Mouse (Mus musculus) stomach, embryonic 16.5 days (tissue): ENCODE data around the gene Cep131. TPM values are rescaled to one million over a fixed set of nuclear protein-coding genes. Genes with fewer than 3 reads are reported as not detected.

Experiments used
- ATAC-seq: fragments of 200-750 bp; cut with Nextera tagmentation; 2 replicates; pipeline ENCODE4 v1.8.0; 2017; ENCODE audit warnings: moderate number of reproducible peaks, moderate TSS enrichment; ENCODE audit not compliant: insufficient read depth, low FRiP score
- H3K27ac ChIP-seq: fragments of 300-500 bp; sonication (generic); 2 replicates; pipeline ENCODE4 v1.5.1; 2014; ENCODE audit warnings: low read length
- H3K27me3 ChIP-seq: fragments of 300-500 bp; sonication (generic); 2 replicates; pipeline ENCODE4 v1.6.1; 2014; ENCODE audit warnings: low read length, control low read depth, mixed read lengths; ENCODE audit not compliant: control insufficient read depth, insufficient read depth
- H3K36me3 ChIP-seq: fragments of 300-500 bp; sonication (generic); 2 replicates; pipeline ENCODE4 v1.6.1; 2014; ENCODE audit warnings: low read length; ENCODE audit not compliant: control insufficient read depth, insufficient read depth
- H3K4me1 ChIP-seq: fragments of 300-500 bp; sonication (generic); 2 replicates; pipeline ENCODE4 v1.6.1; 2014; ENCODE audit warnings: low read length, control low read depth, mixed read lengths; ENCODE audit not compliant: control insufficient read depth, insufficient read depth
- H3K4me2 ChIP-seq: fragments of 300-500 bp; sonication (generic); 2 replicates; pipeline ENCODE4 v1.6.1; 2014; ENCODE audit warnings: low read depth, low read length, mixed read lengths
- H3K4me3 ChIP-seq: fragments of 300-500 bp; sonication (generic); replicated peaks from 2 replicates; pipeline ENCODE4 v1.5.1; 2014; ENCODE audit warnings: mild to moderate bottlenecking, low read length
- H3K9ac ChIP-seq: fragments of 300-500 bp; sonication (generic); 2 replicates; pipeline ENCODE4 v1.6.1; 2014; ENCODE audit warnings: low read length
- H3K9me3 ChIP-seq: fragments of 300-500 bp; sonication (generic); replicated peaks from 2 replicates; pipeline ENCODE4 v1.6.1; 2016; ENCODE audit warnings: low read length, control low read depth; ENCODE audit not compliant: control insufficient read depth
- WGBS: fragments of 180-500 bp; shearing (Covaris S2); extraction: QIAGEN DNeasy Blood & Tissue Kit; methylation state at CpG from one replicate; pipeline ENCODE4 v1.1.7; 2014; 5-methylcytosine and 5-hydroxymethylcytosine counted together
- polyA plus RNA-seq: library from polyadenylated mRNA; unstranded; fragments of >200 nt; fragmentation: Nextera tagmentation; extraction: Ambion mirVana; gene quantifications from 2 replicates; pipeline ENCODE4 v1.2.1, GENCODE M21; 2015

The Cep131 gene
- polyA plus RNA-seq, 1 experiment from 2014 or later = 11.8 TPM

GRCm38 (mm10) chr11:120039581-120039980 is 47.0 kb downstream of the Cep131 start:
- no peaks in the 10 kb centered on the region for H3K27me3 ChIP-seq
- peaks cover 17% of the 10 kb centered on the region; the same call in 1 of the 2 replicates for H3K4me1 ChIP-seq
- H3K36me3 ChIP-seq = no peaks in the 10 kb centered on the region
- no peak overlapping the region for H3K4me3 ChIP-seq
- H3K9me3 ChIP-seq = no peaks in the 10 kb centered on the region
- ATAC-seq = no peak
- H3K4me2 ChIP-seq = no peak overlapping the region
- H3K27ac ChIP-seq = peak overlapping the region; percentile 5; the same call in 1 of the 2 replicates
- 42% methylated on average over 4 of the region's 4 CpGs for WGBS
- H3K9ac ChIP-seq = peak overlapping the region; percentile 26; the same call in 1 of the 2 replicates

- no peak for ATAC-seq
- H3K36me3 ChIP-seq = no peaks in the 10 kb centered on the region
- H3K27me3 ChIP-seq = no peaks in the 10 kb centered on the region
- 72% methylated on average over 5 of the region's 5 CpGs for WGBS
- no peak overlapping the region for H3K27ac ChIP-seq
- H3K4me1 ChIP-seq = peaks cover 20% of the 10 kb centered on the region
- H3K9ac ChIP-seq = no peak overlapping the region
- no peak overlapping the region for H3K4me3 ChIP-seq
- H3K4me2 ChIP-seq = no peak overlapping the region
- H3K9me3 ChIP-seq = no peaks in the 10 kb centered on the region
Measured at GRCm38 (mm10) chr11:120034762-120035161, 51.9 kb downstream of the Cep131 start.

- H3K4me1 ChIP-seq = peaks cover 15% of the 10 kb centered on the region
- H3K9ac ChIP-seq = no peak overlapping the region
- no peak overlapping the region for H3K4me3 ChIP-seq
- no peak overlapping the region for H3K4me2 ChIP-seq
- 33% methylated on average over 3 of the region's 3 CpGs for WGBS
- peak overlapping the region; percentile 66 for H3K27ac ChIP-seq
- no peaks in the 10 kb centered on the region for H3K36me3 ChIP-seq
- H3K27me3 ChIP-seq = no peaks in the 10 kb centered on the region
- H3K9me3 ChIP-seq = no peaks in the 10 kb centered on the region
- ATAC-seq = no peak
Measured at GRCm38 (mm10) chr11:120034306-120034705, 52.3 kb downstream of the Cep131 start.

- H3K4me2 ChIP-seq = no peak overlapping the region
- H3K27me3 ChIP-seq = no peaks in the 10 kb centered on the region
- no peak for ATAC-seq
- no peak overlapping the region; the same call in 1 of the 2 replicates for H3K27ac ChIP-seq
- no peak overlapping the region for H3K9ac ChIP-seq
- WGBS = 80% methylated on average over 3 of the region's 3 CpGs
- no peaks in the 10 kb centered on the region for H3K36me3 ChIP-seq
- H3K9me3 ChIP-seq = no peaks in the 10 kb centered on the region
- peaks cover 15% of the 10 kb centered on the region for H3K4me1 ChIP-seq
- no peak overlapping the region for H3K4me3 ChIP-seq
Measured at GRCm38 (mm10) chr11:120033473-120033872, 53.2 kb downstream of the Cep131 start.

GRCm38 (mm10) chr11:120032052-120032451 is 54.6 kb downstream of the Cep131 start:
- H3K4me1 ChIP-seq = peaks cover 17% of the 10 kb centered on the region
- H3K9me3 ChIP-seq = no peaks in the 10 kb centered on the region
- H3K9ac ChIP-seq = peak overlapping the region; percentile 35; the same call in 1 of the 2 replicates
- no peak for ATAC-seq
- 32% methylated on average over 8 of the region's 8 CpGs for WGBS
- H3K36me3 ChIP-seq = no peaks in the 10 kb centered on the region
- no peak overlapping the region for H3K4me3 ChIP-seq
- no peaks in the 10 kb centered on the region for H3K27me3 ChIP-seq
- H3K4me2 ChIP-seq = no peak overlapping the region
- peak overlapping the region; percentile 41; the same call in 1 of the 2 replicates for H3K27ac ChIP-seq

GRCm38 (mm10) chr11:120030145-120030901 is 56.3 kb downstream of the Cep131 start:
- Histone ChIP-seq H3K9me3 (no peaks in the 10 kb centered on the region), H3K4me1 (peaks cover 17% of the 10 kb centered on the region), H3K27me3 (no peaks in the 10 kb centered on the region), H3K4me2 (no peak overlapping the region), H3K9ac (no peak overlapping the region), H3K4me3 (no peak overlapping the region), H3K36me3 (no peaks in the 10 kb centered on the region), H3K27ac (no peak overlapping the region)
- WGBS = 33% methylated on average over 10 of the region's 10 CpGs
- peak; percentile 38; the same call in 1 of the 2 replicates for ATAC-seq

DNA sequence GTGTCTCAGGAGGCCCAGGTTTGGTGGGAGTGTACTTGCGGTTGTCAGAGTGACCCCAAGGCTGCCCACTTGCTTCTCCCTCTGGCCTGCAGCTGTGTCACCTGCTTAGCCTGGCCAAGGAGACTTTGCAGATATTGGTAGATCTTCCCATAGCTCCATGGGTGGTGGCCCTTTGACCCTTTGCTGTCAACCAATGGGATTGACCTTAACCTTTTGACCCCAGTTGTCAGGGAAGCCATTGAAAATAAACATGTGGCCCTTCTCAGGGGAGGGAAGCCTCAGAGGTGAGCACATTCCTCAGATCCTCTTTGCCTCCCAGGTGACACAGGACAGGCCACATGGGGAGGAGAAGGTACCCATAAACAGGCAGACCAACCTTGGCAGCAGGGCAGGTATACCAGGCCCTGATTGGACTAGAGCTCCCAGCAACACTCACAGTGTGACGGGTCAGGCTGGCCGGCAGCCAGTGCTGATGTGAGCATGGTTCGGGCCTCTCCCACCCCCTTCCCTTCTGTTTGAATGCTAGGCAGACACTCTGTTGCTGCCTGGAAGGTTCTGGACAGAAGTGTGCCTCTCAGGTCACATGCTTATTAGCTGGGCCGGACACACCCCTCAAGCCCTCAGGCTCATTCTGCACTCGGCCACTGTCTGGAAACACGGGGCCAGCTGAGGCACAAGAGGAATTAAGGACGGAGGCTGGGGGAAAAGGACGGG is 57.0 kb downstream of the Cep131 start:
- Histone ChIP-seq H3K4me2 (no peak overlapping the region), H3K27ac (no peak overlapping the region), H3K9me3 (no peaks in the 10 kb centered on the region), H3K36me3 (no peaks in the 10 kb centered on the region), H3K4me3 (no peak overlapping the region), H3K9ac (no peak overlapping the region; the same call in 1 of the 2 replicates), H3K27me3 (no peaks in the 10 kb centered on the region), H3K4me1 (peaks cover 17% of the 10 kb centered on the region)
- WGBS = 39% methylated on average over 9 of the region's 9 CpGs
- 0 out of 2 replicates have a peak, but pooled peaks have one; percentile 3 for ATAC-seq

DNA sequence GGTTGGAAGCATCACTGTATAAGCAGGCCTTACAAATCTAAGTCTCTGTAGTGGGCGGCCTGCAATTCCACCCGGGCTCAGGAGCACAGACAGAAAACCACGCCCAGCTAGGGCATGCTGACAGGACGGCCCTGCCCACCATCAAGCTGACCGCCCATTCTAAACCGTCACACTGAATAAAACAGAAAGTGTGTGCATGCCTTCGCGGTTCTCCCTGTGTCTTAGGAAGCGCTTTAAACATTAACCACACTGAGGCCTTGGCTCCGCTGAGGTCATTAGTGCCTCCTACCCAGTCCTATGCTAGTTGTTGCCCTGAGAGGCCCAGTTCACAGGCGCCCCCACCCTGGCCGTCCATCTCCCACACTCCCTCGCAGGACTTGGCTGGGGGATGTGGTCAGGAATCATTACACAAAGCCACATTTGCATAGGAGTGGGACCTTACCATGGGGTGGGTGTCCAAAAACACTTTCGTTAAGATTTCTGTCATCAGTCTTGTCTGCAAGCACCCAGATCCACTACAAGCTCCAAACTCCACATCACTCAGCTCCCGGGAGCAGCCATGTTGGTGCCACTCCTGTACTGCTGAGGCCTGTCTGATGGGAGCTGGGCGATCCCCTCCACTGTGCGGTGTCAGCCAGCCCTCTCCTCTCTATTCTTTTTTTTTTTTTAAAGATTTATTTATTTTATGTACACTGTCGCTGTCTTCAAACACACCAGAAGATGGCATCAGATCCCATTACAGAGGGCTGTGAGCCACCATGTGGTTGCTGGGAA is 58.1 kb downstream of the Cep131 start:
- Histone ChIP-seq H3K27me3 (no peaks in the 10 kb centered on the region), H3K4me2 (no peak overlapping the region), H3K4me3 (no peak overlapping the region), H3K4me1 (peaks cover 16% of the 10 kb centered on the region), H3K36me3 (no peaks in the 10 kb centered on the region), H3K9ac (peak overlapping the region; percentile 34), H3K9me3 (no peaks in the 10 kb centered on the region), H3K27ac (peak overlapping the region; percentile 44; the same call in 1 of the 2 replicates)
- peak; percentile 42; the same call in 1 of the 2 replicates for ATAC-seq
- WGBS = 47% methylated on average over 18 of the region's 18 CpGs
